Mouse (Mus musculus): ENCODE measurements around the gene Zfp654.

The Zfp654 gene

DNA sequence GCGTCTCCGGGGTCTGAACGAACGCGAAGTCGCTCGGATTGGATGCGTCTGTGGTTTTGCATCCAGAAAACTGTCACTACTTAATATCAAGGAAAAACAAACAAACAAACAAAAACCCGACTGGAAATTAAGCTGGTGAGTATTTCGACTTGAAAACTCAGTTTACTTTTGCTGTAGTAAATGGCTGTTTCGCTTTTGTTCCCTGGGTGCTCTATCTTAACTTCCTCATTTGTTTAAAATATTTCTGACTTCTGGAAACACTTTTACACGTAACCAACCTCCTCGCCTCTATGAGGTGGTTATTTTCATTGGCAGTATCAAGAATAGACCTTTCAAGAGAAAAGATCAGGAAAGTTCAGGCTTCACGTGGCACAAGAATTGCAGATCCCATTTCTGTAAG lies 1.4 kb upstream of the Zfp654 start:
- DNase-seq (ENCODE audit: low spot score), result no peak

DNA sequence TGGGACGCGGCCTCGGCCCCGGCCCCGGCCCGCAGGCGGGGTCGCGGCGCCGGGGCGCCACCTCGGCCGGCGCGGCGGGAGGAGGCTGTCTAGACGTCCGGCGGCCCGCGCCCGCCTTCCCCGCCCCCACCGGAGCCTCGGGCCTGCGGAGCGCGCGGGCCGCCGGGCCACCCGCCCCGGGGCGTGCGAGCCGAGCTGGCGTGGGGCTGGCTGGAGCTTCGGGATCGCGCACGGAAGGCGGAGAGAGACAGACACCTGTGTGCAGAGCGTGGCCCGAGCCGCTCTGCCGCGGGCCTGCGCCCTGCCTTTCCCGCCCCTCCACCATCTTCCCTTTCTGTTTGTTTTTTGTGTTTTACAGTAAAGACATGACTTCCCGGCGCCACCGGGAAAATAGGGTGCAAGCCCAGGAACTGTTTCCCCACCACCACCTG lies 1.0 kb upstream of the Zfp654 start:
- DNase-seq (ENCODE audit: low spot score), result peak; percentile 75

DNA sequence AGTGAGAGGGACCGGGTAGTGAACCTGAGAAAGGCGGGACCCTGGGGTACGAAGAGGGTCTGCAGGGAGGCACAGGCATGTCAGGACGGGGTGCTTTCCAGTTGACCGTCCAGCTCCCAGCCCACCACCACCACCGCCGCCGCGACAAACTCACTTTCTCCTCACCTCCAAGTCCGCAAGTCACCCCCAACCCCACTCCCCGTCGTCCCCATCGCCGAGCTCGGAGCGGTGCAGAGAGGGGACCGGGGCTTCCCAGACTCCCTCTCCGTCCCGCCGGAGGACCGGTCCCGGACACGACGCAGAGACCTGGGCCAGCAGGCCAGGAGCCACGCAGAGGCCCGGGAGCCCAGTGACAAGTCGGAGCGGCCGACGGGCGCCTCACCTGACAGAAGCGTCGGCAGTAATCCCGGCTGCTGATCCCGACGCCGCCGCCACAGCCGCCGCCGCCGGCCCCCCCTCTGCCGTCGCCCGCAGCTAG lies 328 bp downstream of the Zfp654 start:
- no peak for DNase-seq (ENCODE audit: low spot score)

DNA sequence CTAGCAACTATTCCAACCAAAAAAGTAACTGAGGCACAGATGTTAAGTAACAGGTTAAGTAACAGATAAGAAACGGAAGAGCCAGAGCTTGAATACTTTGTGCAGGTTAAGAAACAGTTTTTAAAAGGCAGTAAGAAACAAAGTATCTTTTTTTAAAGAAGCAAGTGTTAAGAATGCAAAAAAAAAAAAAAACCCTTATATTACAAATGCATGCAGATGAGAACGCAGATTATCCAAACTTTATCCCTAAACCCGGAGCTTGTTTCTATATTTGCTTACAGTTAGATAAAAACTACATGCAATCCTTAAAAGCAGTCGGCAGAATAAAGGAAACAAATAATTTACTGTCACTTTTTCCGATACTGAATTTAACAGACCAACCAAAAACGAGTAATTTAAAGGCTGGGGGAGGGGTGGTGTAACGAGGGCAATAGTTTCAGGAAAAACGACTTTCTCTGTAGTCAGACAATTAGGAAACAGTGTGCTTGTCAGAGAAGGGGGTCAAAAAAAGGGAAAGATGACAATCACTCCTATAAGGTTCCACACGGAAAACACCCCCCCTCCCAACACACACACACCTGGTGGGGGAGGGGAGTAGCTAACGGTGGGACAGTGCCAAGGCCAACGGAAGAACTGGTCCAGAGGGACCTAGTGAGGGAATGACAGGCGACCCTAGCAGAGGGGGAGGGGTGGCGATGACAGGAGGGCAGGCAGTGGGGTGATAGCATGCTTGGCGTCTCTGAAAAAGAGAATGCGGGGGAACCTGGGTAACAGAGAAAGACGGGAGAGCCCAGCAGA lies 966 bp downstream of the Zfp654 start:
- peak; percentile 73 for DNase-seq (ENCODE audit: low spot score)

DNA sequence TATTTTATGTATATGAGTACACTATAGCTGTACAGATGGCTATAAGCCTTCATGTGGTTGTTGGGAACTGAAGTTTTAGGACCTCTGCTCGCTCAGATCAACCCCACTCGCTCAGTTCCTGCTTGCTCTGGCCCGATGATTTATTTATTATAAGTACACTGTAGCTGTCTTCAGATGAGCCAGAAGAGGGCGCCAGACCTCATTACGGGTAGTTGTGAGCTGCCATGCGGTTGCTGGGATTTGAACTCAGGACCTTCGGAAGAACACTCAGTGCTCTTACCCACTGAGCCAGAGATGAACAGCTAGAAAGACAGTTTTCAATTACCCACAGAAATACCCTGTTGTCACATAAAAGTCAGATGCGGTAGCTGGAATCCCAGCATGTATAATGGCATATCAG lies 5.5 kb downstream of the Zfp654 start:
- no peak for DNase-seq (ENCODE audit: low spot score)

DNA sequence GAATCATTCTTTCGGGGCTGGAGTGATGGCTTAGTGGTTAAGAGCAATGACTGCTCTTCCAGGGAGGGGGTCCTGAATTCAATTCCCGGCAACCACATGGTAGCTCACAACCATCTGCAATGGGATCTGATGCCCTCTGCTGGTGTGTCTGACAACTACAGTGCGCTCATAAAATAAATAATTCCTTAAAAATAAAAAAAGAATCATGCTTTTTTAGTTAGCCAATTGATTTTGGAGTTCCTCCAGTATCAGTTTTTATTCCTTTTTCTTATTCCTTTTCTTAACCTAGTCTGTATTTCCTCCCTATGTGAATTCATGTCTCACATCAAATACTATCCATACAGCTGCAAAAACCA lies 9.1 kb downstream of the Zfp654 start:
- DNase-seq (ENCODE audit: low spot score), result no peak

DNA sequence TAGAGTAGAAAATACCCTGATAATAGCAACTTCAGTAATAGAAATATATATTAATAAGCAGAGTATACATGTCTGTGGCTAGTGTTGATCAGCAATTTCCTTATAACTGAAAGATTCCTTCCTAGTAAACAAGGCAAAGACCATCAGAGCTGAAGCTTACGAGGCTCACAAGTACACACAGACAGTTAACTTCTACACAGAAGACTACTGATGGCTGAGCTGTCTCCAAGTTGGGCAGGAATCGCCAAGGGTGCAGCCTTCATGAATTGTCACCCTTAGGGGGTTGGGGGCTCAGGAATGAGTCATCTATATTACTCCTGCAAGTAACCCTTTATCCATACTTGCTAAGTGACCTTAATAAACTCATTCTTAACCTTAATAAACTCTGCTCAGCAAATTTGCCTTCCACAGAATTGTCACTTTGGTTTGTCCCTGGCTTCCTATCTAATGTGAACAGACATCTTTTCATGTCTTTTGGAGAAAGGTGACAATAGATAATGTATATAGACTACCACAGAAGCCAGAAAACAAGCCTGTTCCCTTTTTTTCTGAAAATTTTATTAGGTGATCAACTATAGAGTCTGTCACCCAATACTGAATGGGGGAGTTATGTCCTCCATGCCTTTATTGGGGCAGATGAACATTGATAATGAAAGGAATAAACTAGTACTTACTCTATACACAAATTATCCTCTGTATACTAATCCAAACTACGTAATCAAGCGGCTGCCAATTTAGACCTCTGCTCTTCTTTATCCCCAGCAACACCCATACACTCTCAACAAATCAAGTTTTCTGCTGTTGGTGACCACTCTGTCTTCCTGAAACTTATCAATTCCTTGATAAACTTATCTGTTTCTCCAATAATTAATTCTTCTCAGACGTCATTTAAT lies 9.7 kb downstream of the Zfp654 start:
- DNase-seq (ENCODE audit: low spot score), result no peak

DNA sequence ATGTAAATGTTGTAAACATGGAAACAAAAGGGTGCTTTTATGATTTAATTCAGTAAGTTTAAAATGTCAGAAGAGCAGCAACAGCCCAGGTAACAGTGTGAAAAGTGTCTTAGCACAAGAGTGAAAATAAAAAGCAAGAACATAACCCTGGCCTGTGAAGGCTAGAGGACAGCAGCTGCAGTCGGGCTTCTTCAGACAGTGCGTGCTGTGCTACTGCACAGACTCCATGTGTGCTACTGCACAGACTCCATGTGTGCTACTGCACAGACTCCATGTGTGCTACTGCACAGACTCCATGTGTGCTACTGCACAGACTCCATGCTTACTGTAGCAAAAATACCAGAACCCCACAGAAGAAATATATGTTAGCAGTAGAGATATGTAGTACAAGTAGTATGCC lies 14.7 kb downstream of the Zfp654 start:
- no peak for DNase-seq (ENCODE audit: low spot score)

DNA sequence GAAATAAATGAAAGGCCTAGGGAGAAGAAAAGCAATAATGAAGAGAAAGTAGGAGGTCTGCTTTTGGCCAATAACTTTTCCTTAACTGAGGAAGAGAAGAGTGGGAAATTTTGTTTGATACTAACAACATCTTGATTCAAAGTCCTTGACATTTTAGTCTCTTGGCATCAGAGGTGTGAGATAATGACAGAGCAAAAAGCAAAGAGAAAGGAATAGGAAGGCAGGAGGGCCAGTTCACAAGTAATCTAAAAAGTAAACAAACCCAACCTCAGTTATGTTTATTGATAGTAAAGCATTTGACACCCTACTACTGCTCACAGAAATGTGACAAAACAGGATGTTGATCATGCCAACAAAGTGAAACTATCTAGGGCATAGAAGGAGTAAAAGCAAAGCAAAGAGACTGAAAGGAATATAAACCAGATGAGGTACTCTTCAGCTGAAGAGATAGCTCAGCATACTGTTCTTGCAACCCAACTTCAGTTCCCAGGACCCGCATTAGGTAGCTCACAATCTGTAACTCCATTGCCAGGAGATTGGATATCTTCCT lies 15.4 kb downstream of the Zfp654 start:
- no peak for DNase-seq (ENCODE audit: low spot score)

DNA sequence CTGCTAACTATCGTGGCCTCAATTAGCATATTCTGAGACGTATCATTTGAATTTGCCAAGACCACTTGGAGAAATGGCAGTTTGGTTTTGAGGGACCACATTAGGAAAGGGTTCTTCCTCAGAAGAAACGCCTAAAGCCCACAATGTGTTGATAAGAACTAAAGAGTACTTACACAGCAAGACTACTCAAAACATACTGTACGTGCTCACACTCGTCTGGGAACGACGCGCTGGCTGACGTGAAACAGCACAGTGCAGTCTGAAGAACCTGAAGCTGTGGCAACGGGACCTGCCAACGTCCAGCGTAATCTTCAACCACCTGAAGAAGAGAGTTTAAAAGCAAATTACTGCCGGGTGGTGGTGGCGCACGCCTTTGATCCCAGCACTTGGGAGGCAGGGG lies 21.2 kb downstream of the Zfp654 start:
- DNase-seq (ENCODE audit: low spot score), result no peak

DNA sequence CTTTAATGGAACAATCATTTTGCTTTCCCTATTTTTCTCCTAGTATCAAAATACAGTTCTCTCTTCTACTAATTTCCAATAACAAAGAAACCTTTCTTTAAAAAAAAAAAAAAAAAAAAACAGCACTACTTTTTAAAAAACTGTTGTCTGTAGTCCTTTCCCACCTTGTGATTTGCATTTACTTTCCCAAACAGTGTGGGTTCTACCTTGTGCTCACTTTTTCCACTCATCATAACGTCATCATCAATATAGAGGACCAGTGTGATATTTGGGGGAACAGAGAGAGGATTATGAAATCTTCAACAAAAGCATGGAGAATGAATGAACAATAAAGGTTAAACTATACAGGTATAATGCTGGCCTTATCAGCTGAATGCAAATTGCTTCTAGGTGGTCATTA lies 27.0 kb downstream of the Zfp654 start:
- no peak for DNase-seq (ENCODE audit: low spot score)

DNA sequence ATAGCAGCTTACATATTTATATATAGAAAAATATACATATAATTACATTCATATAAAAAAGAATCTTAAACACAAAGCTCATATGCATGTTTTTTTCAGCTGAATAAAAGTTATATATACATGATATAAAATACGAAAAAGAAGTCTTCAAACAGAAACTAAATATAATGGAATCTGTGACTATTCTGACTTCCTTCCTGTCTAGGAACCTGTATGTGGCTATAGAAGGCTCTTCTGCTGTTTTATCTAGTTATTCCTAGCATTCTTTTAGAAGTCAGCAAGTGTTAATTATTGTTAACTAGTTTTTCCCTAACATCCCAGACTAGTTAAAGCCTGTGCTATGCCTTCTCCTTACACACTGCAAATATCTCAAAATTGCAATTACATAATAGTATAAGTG lies 27.6 kb downstream of the Zfp654 start:
- DNase-seq (ENCODE audit: low spot score), result no peak

DNA sequence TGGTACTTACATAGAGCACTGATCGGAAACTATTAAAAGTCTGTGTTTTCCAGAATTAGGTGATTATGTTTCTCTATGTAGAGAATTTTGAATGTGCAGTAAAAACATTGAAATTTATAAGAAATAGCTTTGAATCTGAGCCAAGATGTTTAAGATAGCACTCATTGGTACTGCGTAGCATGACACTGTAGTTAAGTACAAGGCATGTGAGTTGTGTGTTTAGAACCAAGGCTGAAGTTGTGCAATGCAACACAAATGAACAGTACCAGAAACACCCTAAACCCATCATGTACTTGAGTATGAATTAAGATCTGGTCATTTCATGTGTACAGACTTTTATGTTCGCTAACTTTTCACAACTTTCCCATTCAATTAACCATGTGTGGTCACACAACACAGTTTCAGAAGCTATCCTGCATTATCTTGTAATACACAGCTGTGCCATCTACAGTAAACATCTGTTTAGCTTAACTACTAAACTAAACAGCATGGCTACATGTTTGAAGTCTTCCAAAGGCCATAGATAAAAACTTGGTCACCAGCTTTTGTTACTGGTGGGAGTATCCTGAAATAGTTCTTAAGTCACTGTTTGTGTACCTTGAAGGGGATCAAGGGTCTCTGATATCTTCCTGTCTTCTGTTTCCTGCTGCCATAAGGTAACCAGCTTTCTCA lies 34.2 kb downstream of the Zfp654 start:
- DNase-seq (ENCODE audit: low spot score), result no peak

DNA sequence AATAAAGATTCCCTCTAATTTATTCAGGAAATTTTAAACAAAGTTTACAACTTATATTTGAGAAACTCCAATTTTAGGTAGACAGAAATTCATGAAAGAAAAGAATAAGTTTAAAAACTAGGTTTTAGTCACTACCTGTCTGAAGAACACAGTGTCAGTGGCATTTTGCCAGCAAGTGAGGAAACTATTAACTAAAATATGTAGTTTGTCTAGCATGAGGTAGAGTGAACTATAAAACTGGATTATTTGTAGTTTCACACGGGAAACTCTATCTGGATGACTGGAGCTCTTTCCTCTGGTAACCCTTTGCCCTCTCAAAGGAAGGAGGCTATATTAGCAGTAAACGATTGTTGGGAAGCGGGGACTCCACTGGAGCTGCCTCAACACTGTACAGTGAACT lies 48.4 kb downstream of the Zfp654 start:
- no peak for DNase-seq (ENCODE audit: low spot score)

DNA sequence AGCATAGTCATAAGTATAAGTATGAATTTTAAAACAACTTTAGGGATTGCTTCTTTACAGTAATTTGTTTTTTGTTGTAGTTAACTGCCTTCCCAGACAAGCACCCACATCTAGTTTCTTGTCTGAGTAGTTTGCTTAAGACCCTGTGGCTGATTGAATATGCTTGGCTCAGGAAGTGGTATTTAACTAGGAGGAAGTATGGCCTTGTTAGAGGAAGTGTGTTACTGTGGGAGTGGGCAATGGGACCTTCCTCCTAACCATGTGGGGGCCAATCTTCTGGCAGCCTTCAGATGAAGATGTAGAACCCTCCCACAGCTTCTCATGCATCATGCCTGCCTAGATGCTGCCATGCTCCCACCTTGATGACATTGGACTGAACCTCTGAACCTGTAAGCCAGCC lies 49.8 kb downstream of the Zfp654 start:
- DNase-seq (ENCODE audit: low spot score), result no peak

DNA sequence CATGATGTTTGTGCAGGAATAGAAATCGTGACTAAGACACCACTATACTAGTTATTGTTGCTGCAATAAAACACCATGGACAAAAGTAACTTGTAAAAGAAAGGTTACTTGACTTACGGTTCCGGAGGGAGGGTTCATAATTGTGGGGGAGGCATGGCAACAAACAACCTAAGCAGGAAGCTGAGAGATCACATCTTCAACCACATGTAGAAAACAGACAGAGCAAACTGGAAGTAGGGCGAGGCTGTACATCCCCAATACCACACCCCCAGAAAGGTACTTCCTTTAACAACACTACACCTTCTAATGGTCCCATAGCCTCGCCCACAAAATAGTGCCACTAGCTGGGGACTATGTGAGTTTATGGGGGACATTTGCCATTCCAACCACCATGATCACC lies 51.1 kb downstream of the Zfp654 start:
- no peak for DNase-seq (ENCODE audit: low spot score)

DNA sequence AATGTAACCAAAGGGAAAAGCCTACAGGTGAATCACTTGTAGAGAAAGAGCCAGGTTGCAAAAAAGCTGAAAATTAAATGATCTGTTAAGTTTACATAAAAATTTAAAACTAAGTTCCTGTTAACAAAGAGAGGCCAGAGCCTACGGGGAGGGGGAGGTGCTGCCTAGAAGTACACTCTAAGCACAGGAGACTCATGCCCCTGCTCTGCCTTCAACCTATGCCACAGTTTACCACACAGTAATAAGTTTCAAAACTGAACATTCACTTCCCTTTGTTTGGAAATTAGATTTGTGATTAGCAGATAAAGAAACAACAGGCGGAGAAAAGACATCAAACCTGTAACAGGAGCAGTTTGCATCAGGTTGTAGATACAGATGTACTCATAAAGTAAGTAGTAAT lies 56.6 kb downstream of the Zfp654 start:
- DNase-seq (ENCODE audit: low spot score), result no peak

DNA sequence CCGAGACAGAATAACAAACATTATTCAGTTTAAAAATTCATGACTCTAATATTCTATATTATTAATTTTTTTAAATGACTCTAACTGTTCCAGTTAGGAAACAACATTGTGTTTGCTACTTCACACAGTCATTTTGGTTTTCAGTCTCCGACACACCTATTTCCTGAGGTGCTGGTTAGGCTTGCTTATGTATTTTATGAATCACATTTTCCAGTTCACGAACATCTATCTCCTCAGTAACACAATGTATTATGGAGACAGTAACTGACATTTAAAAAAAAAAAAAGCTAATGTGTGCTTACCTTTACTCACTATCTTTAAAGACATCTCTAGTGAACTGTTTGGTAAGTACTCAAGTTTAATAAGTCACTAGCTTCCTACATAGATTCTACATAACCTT lies 61.7 kb downstream of the Zfp654 start:
- DNase-seq (ENCODE audit: low spot score), result no peak

DNA sequence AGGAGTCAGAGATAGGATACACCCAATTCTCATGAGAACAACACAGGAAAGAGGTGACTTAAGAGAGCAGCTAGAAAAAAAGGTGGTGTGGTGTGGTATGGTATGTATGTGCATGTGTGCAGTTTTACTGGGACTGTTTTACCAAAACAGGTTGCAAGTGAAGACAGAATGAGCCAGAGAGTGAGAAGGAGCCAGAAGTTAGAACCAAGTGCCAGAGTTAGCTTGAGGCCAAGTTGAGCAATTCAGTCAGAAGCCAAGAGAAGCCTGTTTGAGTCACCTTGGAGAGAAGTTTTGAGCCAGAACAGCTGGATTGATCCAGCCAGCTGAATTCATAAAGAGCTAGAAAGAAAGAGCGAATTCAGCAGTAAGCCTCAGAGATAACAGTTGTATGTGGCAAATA lies 75.9 kb downstream of the Zfp654 start:
- DNase-seq (ENCODE audit: low spot score), result no peak

DNA sequence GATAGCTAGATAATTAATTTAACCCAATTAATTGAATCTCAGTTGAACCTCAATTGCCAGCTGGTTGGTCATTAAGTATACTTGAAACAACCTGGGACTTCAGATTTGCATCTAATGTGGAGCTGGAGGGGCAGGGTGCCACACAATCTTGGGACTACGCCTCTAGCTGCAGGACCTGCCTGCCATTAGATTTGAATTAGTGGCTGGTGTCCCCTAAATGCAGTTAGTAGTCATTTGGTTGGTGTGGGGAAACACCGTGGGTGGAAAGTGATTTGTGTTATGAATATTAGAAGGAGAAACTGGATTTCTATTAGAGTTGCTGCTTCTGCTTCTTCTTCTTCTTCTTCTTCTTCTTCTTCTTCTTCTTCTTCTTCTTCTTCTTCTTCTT lies 80.0 kb downstream of the Zfp654 start:
- no peak for DNase-seq (ENCODE audit: low spot score)

DNA sequence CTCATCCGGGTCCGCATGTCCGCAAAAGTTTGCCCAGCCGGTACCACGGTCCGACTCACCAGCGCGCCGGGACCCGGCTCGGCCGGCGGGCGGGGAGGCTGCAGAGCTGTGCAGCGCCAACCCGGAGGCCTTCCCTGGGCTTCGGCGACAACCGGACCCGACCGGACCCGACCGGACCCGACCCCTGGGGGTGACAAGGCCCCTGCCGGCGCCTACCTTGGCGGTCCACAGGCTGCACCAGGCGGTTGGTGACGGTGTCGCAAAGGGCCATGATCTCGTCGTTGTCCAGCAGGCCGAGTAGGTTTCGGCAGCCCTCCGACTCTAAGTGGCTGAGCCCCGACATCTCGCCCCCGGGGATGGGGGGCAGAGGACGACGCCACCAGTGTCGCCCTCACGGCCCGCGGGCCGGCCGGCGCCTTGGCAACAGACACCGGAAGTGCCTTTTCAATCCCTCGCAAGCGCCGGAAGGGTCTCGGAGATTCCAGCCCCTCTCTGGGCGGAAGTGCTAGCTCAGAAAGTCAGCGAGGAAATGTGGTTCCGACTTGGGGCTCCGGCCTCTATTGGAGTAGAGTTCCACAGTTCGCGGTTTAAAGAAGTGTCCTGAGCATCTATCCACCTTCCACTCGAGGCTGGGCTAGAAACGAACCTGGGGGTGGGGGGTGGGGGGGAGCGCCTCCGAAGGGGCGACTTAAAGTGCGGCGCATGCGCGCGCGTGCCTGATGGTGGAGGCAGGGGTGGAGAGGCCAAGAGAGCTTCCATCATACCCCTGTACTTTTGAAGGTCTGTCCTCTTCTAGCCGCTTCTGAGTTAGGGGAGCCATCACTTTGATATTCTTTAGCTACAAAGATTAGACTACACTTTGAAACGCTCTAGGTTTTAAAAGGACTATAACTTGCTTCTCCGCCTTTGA lies 80.7 kb downstream of the Zfp654 start, which contains the start of gene 4930453N24Rik:
4930453N24Rik (minus strand) TSS at position 641 of the 910 bp plus-strand sequence.
- peak; percentile 88 for DNase-seq (ENCODE audit: low spot score)

All from testis, postnatal 10 days (tissue).